Mouse (Mus musculus) cortical plate, adult 2 months (tissue): ENCODE measurements around the gene Lypd4. TPM values are rescaled to one million over a fixed set of nuclear protein-coding genes. Genes with fewer than 3 reads are reported as not detected.
A peak's percentile ranks its signal among the peaks of the same experiment; 100 is the strongest.

Experiments used
- H3K27ac ChIP-seq: fragments of 200-500 bp; 2 replicates; pipeline ENCODE4 v1.5.1; 2012; ENCODE audit warnings: low read length, control low read depth, inconsistent platforms; ENCODE audit not compliant: insufficient read depth
- H3K4me1 ChIP-seq: fragments of 200-500 bp; 2 replicates; pipeline ENCODE4 v1.6.1; 2011; ENCODE audit warnings: low read length; ENCODE audit not compliant: control insufficient read depth, insufficient read depth
- H3K4me3 ChIP-seq: fragments of 200-500 bp; 2 replicates; pipeline ENCODE4 v1.5.1; 2011; ENCODE audit warnings: mild to moderate bottlenecking, low read length, control low read depth; ENCODE audit not compliant: insufficient read depth
- CTCF ChIP-seq: fragments of 200-500 bp; IDR thresholded peaks from 2 replicates; pipeline ENCODE4 v1.5.1; 2011; ENCODE audit warnings: mild to moderate bottlenecking, control low read depth, low read length; ENCODE audit not compliant: insufficient read depth; ENCODE audit errors: extremely low read depth
- POLR2A ChIP-seq: fragments of 200-500 bp; IDR thresholded peaks from 2 replicates; pipeline ENCODE4 v1.6.1; 2011; ENCODE audit warnings: mild to moderate bottlenecking, low read length, control low read depth; ENCODE audit not compliant: insufficient read depth; ENCODE audit errors: extremely low read depth
- polyA plus RNA-seq: library from polyadenylated mRNA; depleted of rRNA; stranded (reverse); fragments of >200 nt; gene quantifications from 2 replicates; pipeline ENCODE4 v1.2.3, GENCODE M21; 2012

The Lypd4 gene
- polyA plus RNA-seq, 1 experiment: not detected

GRCm38 (mm10) chr7:24889431-24890220 is 19.9 kb upstream of the Lypd4 start:
- H3K4me3 ChIP-seq: no peak overlapping the region
- no peak overlapping the region for H3K27ac ChIP-seq
- TF ChIP-seq POLR2A (no peak), CTCF (no peak)
- H3K4me1 ChIP-seq: no peaks in the 10 kb centered on the region

- Histone ChIP-seq H3K4me1 (no peaks in the 10 kb centered on the region), H3K4me3 (no peak overlapping the region), H3K27ac (no peak overlapping the region)
- TF ChIP-seq CTCF: no peak
- TF ChIP-seq POLR2A: no peak
Observed at GRCm38 (mm10) chr7:24887096-24887495, 17.4 kb upstream of the Lypd4 start.

GRCm38 (mm10) chr7:24886308-24886633 is 16.5 kb upstream of the Lypd4 start:
- H3K4me3 ChIP-seq: no peak overlapping the region
- H3K27ac ChIP-seq: no peak overlapping the region
- TF ChIP-seq CTCF (no peak), POLR2A (no peak)
- H3K4me1 ChIP-seq: no peaks in the 10 kb centered on the region

GRCm38 (mm10) chr7:24885468-24886307 is 15.9 kb upstream of the Lypd4 start:
- H3K4me3 ChIP-seq: peak overlapping the region; percentile 96; the same call in 1 of the 2 replicates
- H3K4me1 ChIP-seq: no peaks in the 10 kb centered on the region
- H3K27ac ChIP-seq: no peak overlapping the region
- TF ChIP-seq CTCF (no peak), POLR2A (no peak)

GRCm38 (mm10) chr7:24884693-24885291 is 15.1 kb upstream of the Lypd4 start:
- Histone ChIP-seq H3K4me3 (peak overlapping the region; percentile 96), H3K4me1 (no peaks in the 10 kb centered on the region)
- TF ChIP-seq CTCF: no peak
- TF ChIP-seq POLR2A: no peak

GRCm38 (mm10) chr7:24883896-24884692 is 14.4 kb upstream of the Lypd4 start, which contains the start of gene Rps19:
Rps19 (plus strand) TSS chr7:24884371.
- Histone ChIP-seq H3K4me1 (no peaks in the 10 kb centered on the region), H3K4me3 (peak within 1 kb of the TSS; percentile 96), H3K27ac (peak within 1 kb of the TSS; percentile 42)
- peak; percentile 38; the same call in 1 of the 2 replicates for TF ChIP-seq CTCF
- TF ChIP-seq POLR2A: peak; percentile 89

More at GRCm38 (mm10) chr7:24884693-24885291, 15.1 kb upstream of the Lypd4 start:
- peak overlapping the region; percentile 42 for H3K27ac ChIP-seq

GRCm38 (mm10) chr7:24882416-24883199 is 12.9 kb upstream of the Lypd4 start:
- Histone ChIP-seq H3K27ac (no peak overlapping the region), H3K4me3 (no peak overlapping the region), H3K4me1 (no peaks in the 10 kb centered on the region)
- TF ChIP-seq CTCF: no peak
- TF ChIP-seq POLR2A: no peak

- Histone ChIP-seq H3K27ac (no peak overlapping the region), H3K4me1 (no peaks in the 10 kb centered on the region), H3K4me3 (no peak overlapping the region)
- TF ChIP-seq CTCF: no peak
Observed at GRCm38 (mm10) chr7:24879620-24880019, 9.9 kb upstream of the Lypd4 start.

GRCm38 (mm10) chr7:24877588-24877987 is 7.8 kb upstream of the Lypd4 start:
- no peak for TF ChIP-seq POLR2A
- no peak for TF ChIP-seq CTCF

More at GRCm38 (mm10) chr7:24877588-24877987, 7.8 kb upstream of the Lypd4 start:
- no peak overlapping the region for H3K4me3 ChIP-seq
- H3K27ac ChIP-seq: no peak overlapping the region
- no peaks in the 10 kb centered on the region for H3K4me1 ChIP-seq
